Mouse (Mus musculus): Measurements from ENCODE around the gene Pdpk1.

Pdpk1 gene

GRCm38 (mm10) chr17:24150824-24151223 lies at the start of gene Pdpk1:
Pdpk1 (minus strand) TSS chr17:24150924.
- in situ Hi-C loops (cut with MboI; ENCODE audit: unreplicated experiment in 2 of 2), result no loop called here

GRCm38 (mm10) chr17:24199741-24200140 lies 49.0 kb upstream of the Pdpk1 start:
- in situ Hi-C loops (cut with MboI; ENCODE audit: unreplicated experiment in 2 of 2), result no loop called here

- in situ Hi-C loops (cut with MboI; ENCODE audit: unreplicated experiment in 2 of 2), result no loop called here
Observed at GRCm38 (mm10) chr17:24199252-24199651, 48.5 kb upstream of the Pdpk1 start.

GRCm38 (mm10) chr17:24197032-24197824 lies 46.5 kb upstream of the Pdpk1 start:
- in situ Hi-C loops (cut with MboI; ENCODE audit: unreplicated experiment in 2 of 2), result no loop called here

GRCm38 (mm10) chr17:24195349-24195748 lies 44.6 kb upstream of the Pdpk1 start:
- in situ Hi-C loops (cut with MboI; ENCODE audit: unreplicated experiment in 2 of 2), result no loop called here

- in situ Hi-C loops (cut with MboI; ENCODE audit: unreplicated experiment in 2 of 2), result no loop called here
Observed at GRCm38 (mm10) chr17:24193769-24194168, 43.0 kb upstream of the Pdpk1 start.

- in situ Hi-C loops (cut with MboI; ENCODE audit: unreplicated experiment in 2 of 2), result no loop called here
Observed at GRCm38 (mm10) chr17:24193268-24193667, 42.5 kb upstream of the Pdpk1 start.

- in situ Hi-C loops (cut with MboI; ENCODE audit: unreplicated experiment in 2 of 2), result no loop called here
Observed at GRCm38 (mm10) chr17:24192848-24193247, 42.1 kb upstream of the Pdpk1 start.

- in situ Hi-C loops (cut with MboI; ENCODE audit: unreplicated experiment in 2 of 2), result no loop called here
Observed at GRCm38 (mm10) chr17:24191481-24191880, 40.8 kb upstream of the Pdpk1 start.

- in situ Hi-C loops (cut with MboI; ENCODE audit: unreplicated experiment in 2 of 2), result no loop called here
Observed at GRCm38 (mm10) chr17:24190934-24191333, 40.2 kb upstream of the Pdpk1 start.

- in situ Hi-C loops (cut with MboI; ENCODE audit: unreplicated experiment in 2 of 2), result loop anchor here (5.0 to 10.0 kb wide), 4 partner anchors 68 to 268 kb away; partner anchors contain the start of genes Ccnf (in 1 of the 2) and Dnase1l2 (in 1 of the 2)
Observed at GRCm38 (mm10) chr17:24174259-24174658, 23.5 kb upstream of the Pdpk1 start.

GRCm38 (mm10) chr17:24173423-24173822 lies 22.7 kb upstream of the Pdpk1 start:
- in situ Hi-C loops (cut with MboI; ENCODE audit: unreplicated experiment in 2 of 2), result loop anchor here (5.0 to 10.0 kb wide), 4 partner anchors 69 to 269 kb away; partner anchors contain the start of genes Ccnf (in 1 of the 2) and Dnase1l2 (in 1 of the 2)

- in situ Hi-C loops (cut with MboI; ENCODE audit: unreplicated experiment in 2 of 2), result loop anchor here (5.0 to 10.0 kb wide), 4 partner anchors 71 to 271 kb away; partner anchors contain the start of genes Ccnf (in 1 of the 2) and Dnase1l2 (in 1 of the 2)
Observed at GRCm38 (mm10) chr17:24171738-24172137, 21.0 kb upstream of the Pdpk1 start.

- in situ Hi-C loops (cut with MboI; ENCODE audit: unreplicated experiment in 2 of 2), result loop anchor here (5.0 to 10.0 kb wide), 4 partner anchors 72 to 272 kb away; partner anchors contain the start of genes Ccnf (in 1 of the 2) and Dnase1l2 (in 1 of the 2)
Observed at GRCm38 (mm10) chr17:24170729-24171128, 20.0 kb upstream of the Pdpk1 start.

GRCm38 (mm10) chr17:24170125-24170524 lies 19.4 kb upstream of the Pdpk1 start:
- in situ Hi-C loops (cut with MboI; ENCODE audit: unreplicated experiment in 2 of 2), result loop anchor here (5.0 to 10.0 kb wide), 4 partner anchors 72 to 272 kb away; partner anchors contain the start of genes Ccnf (in 1 of the 2) and Dnase1l2 (in 1 of the 2)

- in situ Hi-C loops (cut with MboI; ENCODE audit: unreplicated experiment in 2 of 2), result loop anchor here (5.0 to 10.0 kb wide), 4 partner anchors 73 to 273 kb away; partner anchors contain the start of genes Ccnf (in 1 of the 2) and Dnase1l2 (in 1 of the 2)
Observed at GRCm38 (mm10) chr17:24169317-24170065, 18.8 kb upstream of the Pdpk1 start, which contains the start of gene Atp6v0c. Atp6v0c (minus strand) TSS chr17:24169702.

GRCm38 (mm10) chr17:24168590-24169277 lies 18.0 kb upstream of the Pdpk1 start:
- in situ Hi-C loops (cut with MboI; ENCODE audit: unreplicated experiment in 2 of 2), result no loop called here

GRCm38 (mm10) chr17:24167891-24168505 lies 17.3 kb upstream of the Pdpk1 start:
- in situ Hi-C loops (cut with MboI; ENCODE audit: unreplicated experiment in 2 of 2), result no loop called here

- in situ Hi-C loops (cut with MboI; ENCODE audit: unreplicated experiment in 2 of 2), result no loop called here
Observed at GRCm38 (mm10) chr17:24167120-24167519, 16.4 kb upstream of the Pdpk1 start.
